Mouse (Mus musculus) bone marrow macrophage, adult 2 months (primary cell): ENCODE results near the gene Qk.

Experiments used
- CTCF ChIP-seq: IDR thresholded peaks from 2 replicates; pipeline ENCODE4 v1.5.1; 2012; ENCODE audit warnings: low read depth, mild to moderate bottlenecking, low read length, moderate library complexity
- POLR2A ChIP-seq: IDR thresholded peaks from 2 replicates; pipeline ENCODE4 v1.6.1; 2012; ENCODE audit warnings: mild to moderate bottlenecking, low read depth, low read length, borderline replicate concordance

- TF ChIP-seq CTCF (no peak), POLR2A (no peak)
Measured at GRCm38 (mm10) chr17:10266207-10266606, 53.4 kb downstream of the Qk start.
